Mouse (Mus musculus) liver, postnatal 0 days (tissue): ENCODE results near the gene Avpr1b. TPM values are rescaled to one million over a fixed set of nuclear protein-coding genes. Genes with fewer than 3 reads are reported as not detected.

Experiments
- ATAC-seq: fragments of 200-750 bp; cut with Nextera tagmentation; 2 replicates; pipeline ENCODE4 v1.8.0; 2017; ENCODE audit warnings: mild to moderate bottlenecking, moderate library complexity
- DNase-seq: peaks from one replicate; pipeline ENCODE4 v3.0.0-alpha.2; 2016
- H3K27ac ChIP-seq: fragments of 300-500 bp; sonication (generic); 2 replicates; pipeline ENCODE4 v1.5.1; 2014; ENCODE audit warnings: antibody characterized with exemption, moderate library complexity, mild to moderate bottlenecking, low read depth
- H3K27me3 ChIP-seq: fragments of 300-500 bp; sonication (generic); 2 replicates; pipeline ENCODE4 v1.6.1; 2014; ENCODE audit warnings: low read length, control low read depth, mixed read lengths; ENCODE audit not compliant: insufficient read depth
- H3K36me3 ChIP-seq: fragments of 300-500 bp; sonication (generic); replicated peaks from 2 replicates; pipeline ENCODE4 v1.6.1; 2014; ENCODE audit warnings: mild to moderate bottlenecking, control low read depth, low read length, moderate library complexity, mixed read lengths; ENCODE audit not compliant: insufficient read depth
- H3K4me1 ChIP-seq: fragments of 300-500 bp; sonication (generic); 2 replicates; pipeline ENCODE4 v1.6.1; 2014; ENCODE audit warnings: antibody characterized with exemption, mild to moderate bottlenecking, control low read depth; ENCODE audit not compliant: insufficient read depth
- H3K4me2 ChIP-seq: fragments of 300-500 bp; sonication (generic); 2 replicates; pipeline ENCODE4 v1.6.1; 2014; ENCODE audit warnings: low read depth, mild to moderate bottlenecking, low read length, moderate library complexity, mixed read lengths
- H3K4me3 ChIP-seq: fragments of 300-500 bp; sonication (generic); 2 replicates; pipeline ENCODE4 v1.5.1; 2014; ENCODE audit warnings: low read depth, low read length
- H3K9ac ChIP-seq: fragments of 300-500 bp; sonication (generic); replicated peaks from 2 replicates; pipeline ENCODE4 v1.6.1; 2014; ENCODE audit warnings: mild to moderate bottlenecking, moderate library complexity
- H3K9me3 ChIP-seq: fragments of 300-500 bp; sonication (generic); 2 replicates; pipeline ENCODE4 v1.6.1; 2016; ENCODE audit warnings: mild to moderate bottlenecking, control low read depth, low read length, mixed read lengths
- CTCF ChIP-seq: sonication (generic); IDR thresholded peaks from 2 replicates; pipeline ENCODE4 v1.5.1; 2016; ENCODE audit warnings: antibody characterized with exemption, low read depth
- EP300 ChIP-seq: IDR thresholded peaks from 2 replicates; pipeline ENCODE4 v1.6.1; 2016; ENCODE audit warnings: antibody characterized with exemption, low read depth, mild to moderate bottlenecking
- WGBS: fragments of 180-500 bp; shearing (Covaris S2); extraction: QIAGEN DNeasy Blood & Tissue Kit; methylation state at CpG from one replicate; pipeline ENCODE4 v1.1.7; 2014; ENCODE audit not compliant: insufficient replicate concordance; 5-methylcytosine and 5-hydroxymethylcytosine counted together
- polyA plus RNA-seq: library from polyadenylated mRNA; unstranded; fragments of >200 nt; fragmentation: Nextera tagmentation; extraction: Ambion mirVana; gene quantifications from 2 replicates; pipeline ENCODE4 v1.2.1, GENCODE M21; 2015

The Avpr1b gene
- polyA plus RNA-seq, 1 experiment from 2014 or later, result not detected

DNA sequence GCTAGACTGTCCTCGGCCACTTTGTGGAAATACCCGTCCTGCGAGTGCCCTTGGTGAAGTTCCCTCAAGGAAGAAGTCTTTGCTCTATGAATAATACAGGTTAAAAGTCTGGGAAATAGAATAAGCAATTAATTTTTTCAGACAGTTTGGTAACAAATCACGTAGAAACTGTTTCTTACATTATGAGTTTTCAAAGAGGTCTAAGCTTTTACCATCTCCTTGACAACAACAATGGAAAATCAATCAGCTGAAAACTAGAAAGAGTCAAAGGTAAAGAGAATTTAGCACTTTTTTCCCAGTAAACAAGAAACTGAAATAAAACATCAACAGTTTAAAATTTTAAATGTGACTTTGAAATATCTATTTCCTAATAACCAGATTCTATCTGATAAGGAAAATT, 41.0 kb downstream of the Avpr1b start:
- no peaks in the 10 kb centered on the region for H3K36me3 ChIP-seq
- no peak overlapping the region for H3K9ac ChIP-seq
- ATAC-seq (no peak), DNase-seq (no peak)
- no peaks in the 10 kb centered on the region for H3K27me3 ChIP-seq
- peak overlapping the region; percentile 55 for H3K4me2 ChIP-seq
- no peak overlapping the region for H3K27ac ChIP-seq
- TF ChIP-seq EP300 (no peak), CTCF (no peak)
- H3K9me3 ChIP-seq, result no peaks in the 10 kb centered on the region
- 83% methylated on average over 4 of the region's 4 CpGs for WGBS
- H3K4me1 ChIP-seq, result peaks cover 4% of the 10 kb centered on the region; the same call in 1 of the 2 replicates
- peak overlapping the region; percentile 42 for H3K4me3 ChIP-seq

GRCm38 (mm10) chr1:131641565-131641964, 42.5 kb downstream of the Avpr1b start:
- Histone ChIP-seq H3K9ac (no peak overlapping the region), H3K4me1 (peaks cover 4% of the 10 kb centered on the region; the same call in 1 of the 2 replicates), H3K27me3 (no peaks in the 10 kb centered on the region), H3K36me3 (no peaks in the 10 kb centered on the region), H3K4me3 (no peak overlapping the region), H3K9me3 (no peaks in the 10 kb centered on the region), H3K4me2 (no peak overlapping the region), H3K27ac (no peak overlapping the region)
- 96% methylated on average over 13 of the region's 13 CpGs for WGBS
- DNase-seq (no peak), ATAC-seq (no peak)
- TF ChIP-seq CTCF (no peak), EP300 (no peak)

DNA sequence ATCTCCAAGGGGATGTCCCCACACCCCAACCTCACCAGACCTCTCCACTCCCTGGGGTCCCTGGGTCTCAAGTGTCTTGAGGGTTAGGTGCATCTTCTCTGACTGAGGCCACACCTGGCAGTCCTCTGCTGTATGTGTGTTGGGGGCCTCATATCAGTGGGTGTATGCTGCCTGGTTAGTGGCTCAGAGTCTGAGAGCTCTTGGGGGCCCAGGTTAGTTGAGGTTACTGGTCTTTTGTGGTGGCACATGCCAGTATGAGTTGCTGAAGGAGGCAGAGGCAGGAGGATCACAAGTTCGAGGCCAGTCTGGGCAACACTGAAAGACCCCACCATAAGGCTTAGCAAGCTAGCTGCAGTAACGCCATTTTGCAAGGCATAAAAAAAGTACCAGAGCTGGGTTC, 43.2 kb downstream of the Avpr1b start:
- Histone ChIP-seq H3K27me3 (no peaks in the 10 kb centered on the region), H3K9ac (no peak overlapping the region), H3K4me2 (no peak overlapping the region), H3K27ac (no peak overlapping the region), H3K4me1 (peaks cover 4% of the 10 kb centered on the region; the same call in 1 of the 2 replicates), H3K4me3 (no peak overlapping the region), H3K9me3 (no peaks in the 10 kb centered on the region), H3K36me3 (no peaks in the 10 kb centered on the region)
- DNase-seq (no peak), ATAC-seq (no peak)
- 80% methylated on average over 2 of the region's 2 CpGs for WGBS
- TF ChIP-seq EP300, result no peak
- no peak for TF ChIP-seq CTCF

GRCm38 (mm10) chr1:131652670-131653443, 53.8 kb downstream of the Avpr1b start:
- Histone ChIP-seq H3K4me3 (no peak overlapping the region), H3K9ac (no peak overlapping the region), H3K27me3 (no peaks in the 10 kb centered on the region), H3K36me3 (no peaks in the 10 kb centered on the region), H3K4me2 (no peak overlapping the region), H3K4me1 (no peaks in the 10 kb centered on the region), H3K9me3 (no peaks in the 10 kb centered on the region), H3K27ac (no peak overlapping the region)
- TF ChIP-seq EP300 (no peak), CTCF (no peak)
- ATAC-seq, result no peak
- WGBS, result 72% methylated on average over 12 of the region's 12 CpGs
- DNase-seq, result no peak

DNA sequence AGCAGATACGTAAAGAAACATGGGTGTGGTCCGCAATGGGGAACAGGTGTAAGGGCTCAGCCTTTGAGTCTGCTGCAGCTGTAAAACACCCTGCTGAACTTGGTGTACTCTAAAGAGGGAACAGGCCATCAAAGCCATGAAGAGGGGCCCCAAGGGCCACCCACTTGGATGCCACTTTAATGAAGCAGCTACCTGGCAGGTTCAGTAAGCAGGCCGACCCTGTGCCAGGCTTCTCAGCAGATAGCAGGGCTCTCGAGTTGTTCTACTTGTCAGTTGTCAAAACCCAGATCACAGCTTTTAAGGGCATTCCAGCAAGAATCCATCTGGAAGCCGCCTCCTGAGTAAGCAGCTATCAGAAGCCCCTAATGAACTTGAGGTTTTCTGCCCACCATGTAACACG, 56.6 kb downstream of the Avpr1b start:
- 81% methylated on average over 6 of the region's 6 CpGs for WGBS
- Histone ChIP-seq H3K36me3 (no peaks in the 10 kb centered on the region), H3K27me3 (no peaks in the 10 kb centered on the region), H3K4me3 (no peak overlapping the region), H3K4me2 (no peak overlapping the region), H3K4me1 (peaks cover 10% of the 10 kb centered on the region), H3K9ac (no peak overlapping the region), H3K9me3 (no peaks in the 10 kb centered on the region), H3K27ac (no peak overlapping the region)
- ATAC-seq (no peak), DNase-seq (no peak)
- TF ChIP-seq EP300, result no peak
- TF ChIP-seq CTCF, result no peak

- DNase-seq, result peak; percentile 93
- 0% methylated on average over 11 of the region's 11 CpGs for WGBS
- H3K4me3 ChIP-seq, result no peak overlapping the region
These were observed 58.9 kb downstream of the Avpr1b start for GRCm38 (mm10) chr1:131657945-131658354.

More at GRCm38 (mm10) chr1:131657945-131658354, 58.9 kb downstream of the Avpr1b start:
- TF ChIP-seq EP300 (no peak), CTCF (peak; percentile 97)
- ATAC-seq, result peak; percentile 79
- Histone ChIP-seq H3K9me3 (no peaks in the 10 kb centered on the region), H3K27ac (peak overlapping the region; percentile 2; the same call in 1 of the 2 replicates), H3K4me2 (0 out of 2 replicates have a peak overlapping the region, but pooled peaks have one; percentile 3), H3K4me1 (peaks cover 17% of the 10 kb centered on the region), H3K27me3 (no peaks in the 10 kb centered on the region), H3K36me3 (no peaks in the 10 kb centered on the region), H3K9ac (no peak overlapping the region)
